Mouse (Mus musculus): ENCODE measurements around the gene Txlna.

Txlna gene

GRCm38 (mm10) chr4:129588865-129589264, 52.0 kb downstream of the Txlna start:
- DNase-seq (ENCODE audit: low spot score in 2 of 2) = no peak

DNA sequence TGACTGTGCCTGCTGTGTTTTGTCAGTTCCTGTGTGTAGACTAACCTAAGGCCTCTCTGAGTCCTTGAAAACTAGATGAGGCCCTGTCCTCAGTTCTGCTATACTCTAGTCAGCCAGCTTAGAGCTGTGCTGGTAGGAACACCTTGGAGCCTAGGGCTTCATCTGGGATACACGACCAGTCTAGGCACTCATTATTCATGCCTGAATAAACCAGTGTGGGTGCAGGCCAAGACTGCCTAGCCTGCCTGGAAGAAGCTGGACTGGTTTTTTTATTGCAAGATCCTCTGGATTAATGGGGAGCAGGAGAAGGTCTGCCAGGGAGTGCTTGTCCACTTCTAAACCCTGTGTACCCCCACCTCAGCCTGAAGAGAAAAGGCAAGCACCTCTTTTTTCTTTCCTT, 53.9 kb downstream of the Txlna start:
- no peak for DNase-seq (ENCODE audit: low spot score in 2 of 2)

DNA sequence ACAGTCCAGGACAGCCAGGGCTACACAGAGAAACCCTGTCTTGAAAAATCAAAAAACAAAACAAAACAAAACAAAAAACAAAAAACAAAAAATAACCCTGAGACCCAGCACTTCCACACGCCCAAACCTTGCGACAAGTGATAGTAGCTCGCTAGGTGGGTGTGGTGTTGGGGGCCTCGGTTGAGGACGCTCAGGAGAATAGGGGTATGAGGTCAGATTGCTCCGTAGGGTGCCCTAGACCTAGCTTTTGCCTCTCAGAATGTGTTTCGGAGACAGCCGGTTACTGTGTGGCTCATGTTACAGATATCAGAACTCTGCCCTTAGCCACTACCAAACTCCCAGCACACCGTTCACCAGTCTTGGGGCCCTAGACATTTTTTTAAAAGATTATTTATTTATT, 55.1 kb downstream of the Txlna start:
- DNase-seq (ENCODE audit: low spot score in 2 of 2) = no peak

- DNase-seq (ENCODE audit: low spot score in 2 of 2) = peak; percentile 80 to 88
Observed at GRCm38 (mm10) chr4:129584884-129585608, 55.8 kb downstream of the Txlna start.

GRCm38 (mm10) chr4:129584370-129584769, 56.5 kb downstream of the Txlna start:
- peak; percentile 58 to 65 for DNase-seq (ENCODE audit: low spot score in 2 of 2)

GRCm38 (mm10) chr4:129582251-129582650, 58.6 kb downstream of the Txlna start:
- DNase-seq (ENCODE audit: low spot score in 2 of 2) = no peak

DNA sequence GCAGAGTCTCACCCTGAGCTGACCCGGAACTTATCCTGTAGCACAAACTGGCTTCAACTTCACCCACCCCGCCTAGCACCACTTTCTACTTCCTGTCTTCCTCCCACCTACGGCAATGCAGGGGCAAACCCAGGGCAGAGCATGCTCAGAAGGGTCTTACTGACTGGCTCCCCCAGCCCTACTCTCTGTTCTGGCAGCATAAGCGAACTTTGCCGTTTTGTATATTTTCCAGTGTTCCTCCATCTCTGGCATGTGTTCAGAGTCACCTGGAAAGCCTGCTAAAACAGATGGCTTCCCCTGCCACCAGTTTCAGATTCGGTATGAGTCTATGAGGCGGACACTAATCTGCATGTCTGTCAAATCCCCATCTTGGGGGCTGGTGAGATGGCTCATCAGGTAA, 60.5 kb downstream of the Txlna start:
- peak; percentile 65 to 67 for DNase-seq (ENCODE audit: low spot score in 2 of 2)

- DNase-seq (ENCODE audit: low spot score in 2 of 2) = no peak
Observed at GRCm38 (mm10) chr4:129578466-129578865, 62.4 kb downstream of the Txlna start, which contains the start of gene Fam167b. Gene Fam167b (minus strand): TSS chr4:129578549.

DNA sequence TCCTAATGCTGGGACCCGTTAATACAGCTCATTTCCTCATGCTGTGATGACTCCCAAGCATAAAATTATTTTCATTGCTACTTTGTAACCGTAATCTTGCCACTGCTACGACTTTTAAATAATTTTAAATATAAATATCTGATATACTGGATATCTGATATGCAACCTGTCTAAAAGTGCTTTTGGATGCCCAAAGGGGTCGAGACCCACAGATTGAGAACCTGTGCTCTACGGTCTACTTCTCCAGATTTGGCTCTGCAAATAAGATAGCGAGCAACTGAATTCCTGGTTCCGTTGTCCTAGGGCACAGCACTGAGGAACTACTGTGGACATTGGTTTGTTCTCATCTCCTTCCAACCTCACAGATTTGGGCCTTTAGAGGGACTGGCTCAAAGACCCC, 63.2 kb downstream of the Txlna start:
- DNase-seq (ENCODE audit: low spot score in 2 of 2) = no peak

DNA sequence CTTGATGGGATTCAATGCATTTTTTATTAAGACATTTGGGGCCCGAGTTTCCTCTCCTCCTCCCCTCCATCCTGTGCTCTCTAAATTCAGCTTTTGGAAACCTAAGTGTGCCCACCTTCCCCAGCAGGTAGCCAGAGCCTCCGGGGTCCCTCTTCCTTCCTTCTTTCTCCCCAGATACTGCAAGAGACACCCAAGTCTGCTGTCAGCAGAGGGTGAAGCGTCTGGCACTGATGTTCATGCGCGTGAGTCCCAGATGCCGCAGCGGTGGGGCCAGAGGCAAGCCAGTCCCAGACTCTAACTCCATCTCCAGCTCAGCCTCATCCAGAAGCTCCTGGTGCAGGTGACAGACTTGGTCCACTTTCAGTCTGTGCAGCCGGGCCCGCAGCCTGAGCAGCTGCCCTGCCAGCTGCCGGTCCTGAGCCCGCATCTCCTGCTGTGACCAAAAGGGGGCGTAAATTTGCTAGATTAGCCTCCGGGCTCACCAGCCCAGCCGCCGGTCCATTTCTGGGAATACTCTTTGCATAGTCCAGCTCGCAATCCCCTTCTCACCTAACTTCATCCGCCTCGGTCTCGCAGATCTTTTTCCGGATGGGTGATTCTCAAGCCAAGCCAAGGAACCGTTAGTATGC, 63.9 kb downstream of the Txlna start:
- DNase-seq (ENCODE audit: low spot score in 2 of 2) = peak; percentile 69 to 74
